Mouse (Mus musculus): Measurements from ENCODE around the gene Siah1b. TPM values are rescaled to one million over a fixed set of nuclear protein-coding genes. Genes with fewer than 3 reads are reported as not detected.

The Siah1b gene
- polyA plus RNA-seq (2015; fragmentation: Nextera tagmentation; extraction: Ambion mirVana): 27.1 and 30.4 TPM in 2 replicates

- Histone ChIP-seq H3K9ac (replicated peaks) (peak within 1 kb of the TSS; percentile 63), H3K9me3 (no peaks in the 10 kb centered on the region), H3K27ac (peak within 1 kb of the TSS; percentile 83), H3K4me3 (replicated peaks) (peak within 1 kb of the TSS; percentile 56), H3K4me2 (replicated peaks) (peak within 1 kb of the TSS; percentile 68), H3K27me3 (no peaks in the 10 kb centered on the region; the same call in 1 of the 2 replicates), H3K4me1 (replicated peaks) (peaks cover 8% of the 10 kb centered on the region), H3K36me3 (peaks cover 8% of the 10 kb centered on the region; the same call in 1 of the 2 replicates)
- ATAC-seq: peak; percentile 99
- 24% methylated on average over 54 of the region's 54 CpGs for WGBS
Observed at GRCm38 (mm10) chrX:164076040-164076775, at the start of gene Siah1b. Siah1b (minus strand) TSS chrX:164076493.

GRCm38 (mm10) chrX:164123942-164124341 is 47.6 kb upstream of the Siah1b start:
- Histone ChIP-seq H3K36me3 (no peaks in the 10 kb centered on the region), H3K4me1 (replicated peaks) (no peaks in the 10 kb centered on the region), H3K27ac (no peak overlapping the region), H3K27me3 (peaks cover 11% of the 10 kb centered on the region; the same call in 1 of the 2 replicates), H3K4me2 (replicated peaks) (no peak overlapping the region), H3K9ac (replicated peaks) (no peak overlapping the region), H3K9me3 (no peaks in the 10 kb centered on the region), H3K4me3 (replicated peaks) (no peak overlapping the region)
- 90% methylated on average over 3 of the region's 3 CpGs for WGBS
- ATAC-seq: no peak

- H3K27ac ChIP-seq: no peak overlapping the region
- no peaks in the 10 kb centered on the region for H3K9me3 ChIP-seq
- no peaks in the 10 kb centered on the region for H3K4me1 ChIP-seq (replicated peaks)
- ATAC-seq: no peak
- H3K9ac ChIP-seq (replicated peaks): no peak overlapping the region
- H3K36me3 ChIP-seq: no peaks in the 10 kb centered on the region
- H3K4me3 ChIP-seq (replicated peaks): no peak overlapping the region
- WGBS: 93% methylated on average over 6 of the region's 6 CpGs
- no peak overlapping the region for H3K4me2 ChIP-seq (replicated peaks)
- H3K27me3 ChIP-seq: peaks cover 5% of the 10 kb centered on the region; the same call in 1 of the 2 replicates
Observed at GRCm38 (mm10) chrX:164113744-164114143, 37.5 kb upstream of the Siah1b start.

GRCm38 (mm10) chrX:164111146-164111545 is 34.9 kb upstream of the Siah1b start:
- no peak for ATAC-seq
- Histone ChIP-seq H3K9me3 (no peaks in the 10 kb centered on the region), H3K4me2 (replicated peaks) (no peak overlapping the region), H3K4me1 (replicated peaks) (no peaks in the 10 kb centered on the region), H3K9ac (replicated peaks) (no peak overlapping the region), H3K36me3 (no peaks in the 10 kb centered on the region), H3K27ac (no peak overlapping the region), H3K4me3 (replicated peaks) (no peak overlapping the region), H3K27me3 (peaks cover 10% of the 10 kb centered on the region; the same call in 1 of the 2 replicates)
- 85% methylated on average over 3 of the region's 3 CpGs for WGBS

- WGBS: 69% methylated on average over 6 of the region's 6 CpGs
- ATAC-seq: 0 out of 2 replicates have a peak, but pooled peaks have one; percentile 27
- Histone ChIP-seq H3K27ac (no peak overlapping the region), H3K9ac (replicated peaks) (no peak overlapping the region), H3K27me3 (peaks cover 18% of the 10 kb centered on the region; the same call in 1 of the 2 replicates), H3K4me2 (replicated peaks) (no peak overlapping the region), H3K4me3 (replicated peaks) (no peak overlapping the region), H3K4me1 (replicated peaks) (no peaks in the 10 kb centered on the region), H3K9me3 (no peaks in the 10 kb centered on the region), H3K36me3 (no peaks in the 10 kb centered on the region)
Observed at GRCm38 (mm10) chrX:164102656-164103055, 26.4 kb upstream of the Siah1b start.

- no peaks in the 10 kb centered on the region for H3K36me3 ChIP-seq
- H3K4me2 ChIP-seq (replicated peaks): no peak overlapping the region
- no peak for ATAC-seq
- peaks cover 15% of the 10 kb centered on the region; the same call in 1 of the 2 replicates for H3K27me3 ChIP-seq
- H3K9ac ChIP-seq (replicated peaks): no peak overlapping the region
- 87% methylated on average over 7 of the region's 7 CpGs for WGBS
- H3K4me3 ChIP-seq (replicated peaks): no peak overlapping the region
- no peak overlapping the region for H3K27ac ChIP-seq
- H3K9me3 ChIP-seq: no peaks in the 10 kb centered on the region
- no peaks in the 10 kb centered on the region for H3K4me1 ChIP-seq (replicated peaks)
Observed at GRCm38 (mm10) chrX:164102198-164102597, 25.9 kb upstream of the Siah1b start.

- no peak overlapping the region for H3K27ac ChIP-seq
- H3K4me3 ChIP-seq (replicated peaks): no peak overlapping the region
- peaks cover 12% of the 10 kb centered on the region; the same call in 1 of the 2 replicates for H3K27me3 ChIP-seq
- no peaks in the 10 kb centered on the region for H3K9me3 ChIP-seq
- H3K9ac ChIP-seq (replicated peaks): no peak overlapping the region
- H3K4me2 ChIP-seq (replicated peaks): no peak overlapping the region
- no peaks in the 10 kb centered on the region for H3K36me3 ChIP-seq
- no peaks in the 10 kb centered on the region for H3K4me1 ChIP-seq (replicated peaks)
- no peak for ATAC-seq
Observed at GRCm38 (mm10) chrX:164101483-164101882, 25.2 kb upstream of the Siah1b start.

GRCm38 (mm10) chrX:164095838-164096237 is 19.5 kb upstream of the Siah1b start:
- H3K4me2 ChIP-seq (replicated peaks): no peak overlapping the region
- H3K9me3 ChIP-seq: no peaks in the 10 kb centered on the region
- H3K9ac ChIP-seq (replicated peaks): no peak overlapping the region
- no peak overlapping the region for H3K4me3 ChIP-seq (replicated peaks)
- no peak for ATAC-seq
- no peak overlapping the region for H3K27ac ChIP-seq
- no peaks in the 10 kb centered on the region for H3K36me3 ChIP-seq
- no peaks in the 10 kb centered on the region for H3K4me1 ChIP-seq (replicated peaks)
- 75% methylated on average over 2 of the region's 2 CpGs for WGBS
- H3K27me3 ChIP-seq: peaks cover 28% of the 10 kb centered on the region

GRCm38 (mm10) chrX:164093435-164093834 is 17.1 kb upstream of the Siah1b start:
- H3K27me3 ChIP-seq: peaks cover 32% of the 10 kb centered on the region
- H3K4me1 ChIP-seq (replicated peaks): no peaks in the 10 kb centered on the region
- no peaks in the 10 kb centered on the region for H3K9me3 ChIP-seq
- H3K9ac ChIP-seq (replicated peaks): no peak overlapping the region
- H3K4me3 ChIP-seq (replicated peaks): no peak overlapping the region
- H3K4me2 ChIP-seq (replicated peaks): no peak overlapping the region
- WGBS: 87% methylated on average over 5 of the region's 5 CpGs
- H3K36me3 ChIP-seq: no peaks in the 10 kb centered on the region
- no peak overlapping the region for H3K27ac ChIP-seq
- ATAC-seq: no peak

- no peak for ATAC-seq
- H3K4me1 ChIP-seq (replicated peaks): no peaks in the 10 kb centered on the region
- no peak overlapping the region for H3K27ac ChIP-seq
- peaks cover 32% of the 10 kb centered on the region for H3K27me3 ChIP-seq
- WGBS: 54% methylated on average over 7 of the region's 7 CpGs
- H3K9ac ChIP-seq (replicated peaks): no peak overlapping the region
- no peak overlapping the region for H3K4me3 ChIP-seq (replicated peaks)
- H3K9me3 ChIP-seq: no peaks in the 10 kb centered on the region
- no peak overlapping the region for H3K4me2 ChIP-seq (replicated peaks)
- H3K36me3 ChIP-seq: no peaks in the 10 kb centered on the region
Observed at GRCm38 (mm10) chrX:164092300-164093169, 16.2 kb upstream of the Siah1b start.

GRCm38 (mm10) chrX:164089916-164090315 is 13.6 kb upstream of the Siah1b start:
- Histone ChIP-seq H3K9ac (replicated peaks) (no peak overlapping the region), H3K4me3 (replicated peaks) (no peak overlapping the region), H3K27ac (no peak overlapping the region), H3K4me1 (replicated peaks) (no peaks in the 10 kb centered on the region), H3K4me2 (replicated peaks) (no peak overlapping the region), H3K36me3 (no peaks in the 10 kb centered on the region), H3K27me3 (peaks cover 31% of the 10 kb centered on the region), H3K9me3 (no peaks in the 10 kb centered on the region)
- ATAC-seq: no peak
- 68% methylated on average over 11 of the region's 11 CpGs for WGBS

- Histone ChIP-seq H3K4me3 (replicated peaks) (no peak within 1 kb of the TSS), H3K27ac (no peak within 1 kb of the TSS), H3K27me3 (peaks cover 30% of the 10 kb centered on the region), H3K4me2 (replicated peaks) (no peak within 1 kb of the TSS), H3K9ac (replicated peaks) (no peak within 1 kb of the TSS), H3K4me1 (replicated peaks) (no peaks in the 10 kb centered on the region), H3K9me3 (no peaks in the 10 kb centered on the region), H3K36me3 (no peaks in the 10 kb centered on the region)
- WGBS: 87% methylated on average over 4 of the region's 4 CpGs
- ATAC-seq: no peak
Observed at GRCm38 (mm10) chrX:164088582-164088981, 12.3 kb upstream of the Siah1b start, which contains the start of gene Cltrn. Cltrn (plus strand) TSS chrX:164088830.
